Mouse (Mus musculus) heart, postnatal 36 days (tissue): ENCODE measurements around the gene Il6st. TPM values are rescaled to one million over a fixed set of nuclear protein-coding genes. Genes with fewer than 3 reads are reported as not detected.

Experiments
- DNase-seq, 2 experiments: peaks; one replicate each; pipeline ENCODE4 v3.0.0; 2021 to 2022
- intact Hi-C: fragments of 180-260 bp; cut with DNase I; formaldehyde crosslinking; loops from one replicate; pipeline ENCODE4 v1.15.1; 2025
- total RNA-seq, 2 experiments: library from RNA; stranded (reverse); gene quantifications; 2 replicates each; pipeline ENCODE4 v1.2.3; 2021

Il6st gene
- total RNA-seq, 2 experiments from 2014 or later, result 203 to 252 TPM

DNA sequence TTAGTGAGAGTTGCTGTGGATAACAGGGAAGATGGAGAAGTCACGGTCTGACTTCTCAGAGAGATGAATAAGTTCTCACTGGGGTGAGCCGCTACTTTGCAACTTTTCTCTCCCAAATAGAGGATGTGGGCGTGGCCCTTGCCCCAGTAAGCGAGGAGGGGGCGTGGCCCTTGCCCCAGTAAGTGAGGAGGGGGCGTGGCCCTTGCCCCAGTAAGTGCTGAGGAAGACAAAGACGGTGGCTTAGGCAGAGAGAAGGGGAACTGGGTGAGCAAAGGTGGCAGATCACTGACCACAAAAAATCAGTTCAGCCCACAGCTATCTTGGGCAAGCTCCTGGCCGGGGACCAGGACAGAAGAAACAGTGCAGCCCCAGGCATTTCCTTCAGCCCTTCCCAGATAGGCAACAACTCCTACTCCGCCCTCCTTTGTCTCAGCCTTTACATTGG is 23.9 kb upstream of the Il6st start:
- intact Hi-C loops, result loop anchor here (2.0 kb wide), 1 partner anchor 25 kb away; the partner anchor contains the start of gene Il6st
- peak; percentile 57 to 65 for DNase-seq

GRCm38 (mm10) chr13:112440668-112441067 is 23.2 kb upstream of the Il6st start:
- intact Hi-C loops, result loop anchor here (2.0 kb wide), 1 partner anchor 24 kb away; the partner anchor contains the start of gene Il6st
- no peak for DNase-seq

DNA sequence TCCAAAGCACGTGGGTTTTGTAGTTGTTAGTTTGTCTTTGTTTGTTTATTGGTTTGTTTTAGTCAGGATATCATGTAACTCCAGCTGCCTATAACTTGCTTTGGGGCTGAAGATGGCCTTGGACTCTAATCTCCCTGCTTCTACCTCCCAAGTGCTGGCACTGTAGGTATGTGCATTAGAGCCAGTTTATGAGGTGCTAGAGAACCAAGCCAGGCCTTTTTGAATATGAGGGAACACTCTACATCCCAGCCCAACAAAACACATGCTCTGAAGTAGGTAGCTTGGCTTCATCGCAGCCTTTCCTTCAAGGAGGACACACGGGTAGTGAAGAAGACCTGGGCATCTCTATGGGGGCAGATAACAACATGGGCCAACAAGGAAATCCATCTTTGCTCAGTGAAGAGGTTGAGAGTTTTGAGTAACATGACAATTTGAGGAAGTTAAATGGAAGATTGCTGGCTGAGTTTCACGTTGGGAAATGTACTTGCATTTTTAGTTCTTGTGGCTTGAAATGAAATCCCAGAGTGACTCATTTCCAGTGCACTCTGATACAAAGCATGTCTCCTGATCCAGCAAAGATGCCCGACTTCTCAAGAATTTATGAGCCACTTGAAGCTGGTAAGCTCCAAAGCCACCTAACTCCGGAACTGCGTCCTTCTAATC is 20.9 kb upstream of the Il6st start:
- intact Hi-C loops, result no loop called here
- DNase-seq, result no peak

DNA sequence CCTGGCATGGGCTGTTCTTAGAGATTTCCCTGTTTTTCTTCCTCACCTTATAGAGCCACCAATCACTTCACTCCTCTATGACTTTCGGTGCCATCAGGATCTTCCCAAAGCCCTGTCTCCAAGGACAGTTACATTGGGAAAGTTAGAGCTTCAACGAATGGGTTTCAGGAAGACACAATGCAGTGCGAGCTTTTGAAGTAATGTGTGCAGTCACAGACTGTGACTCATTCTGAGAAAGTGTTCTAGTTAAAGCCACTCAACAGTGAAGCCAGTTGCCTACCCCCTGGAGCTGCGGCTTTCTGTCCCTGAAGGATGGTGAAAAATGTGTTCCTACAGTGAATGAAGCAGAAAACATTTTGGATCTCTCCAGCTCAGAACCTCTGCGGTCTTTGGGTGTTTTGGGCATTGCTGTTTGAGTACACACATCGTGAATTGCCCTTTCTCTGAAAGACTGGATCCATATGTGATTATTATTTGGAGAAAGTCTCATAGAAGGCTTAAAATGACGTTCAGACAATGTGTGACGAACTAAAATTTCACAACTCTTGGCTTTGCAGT is 16.7 kb upstream of the Il6st start:
- intact Hi-C loops, result no loop called here
- DNase-seq, result no peak

DNA sequence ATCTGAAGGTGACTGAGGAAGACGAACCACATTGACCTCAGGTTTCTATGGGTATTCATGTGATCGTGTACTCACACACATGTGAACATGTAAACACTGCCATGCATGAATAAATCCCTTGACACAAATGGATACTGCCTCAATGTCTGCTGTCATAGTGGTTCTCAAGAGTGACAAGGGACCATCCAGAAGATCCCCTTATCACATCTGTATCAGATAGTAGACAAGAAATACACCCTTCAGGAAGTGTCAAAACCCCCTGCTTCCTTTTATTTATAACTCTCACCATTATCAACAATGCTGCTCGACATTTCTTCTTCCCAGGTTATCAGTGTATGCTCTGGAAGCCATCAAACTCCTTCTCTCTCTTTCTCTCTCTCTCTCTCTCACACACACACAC is 13.7 kb upstream of the Il6st start:
- intact Hi-C loops, result no loop called here
- DNase-seq, result no peak

- no peak for DNase-seq
- intact Hi-C loops, result no loop called here
Observed at GRCm38 (mm10) chr13:112457366-112457765, 6.5 kb upstream of the Il6st start.

GRCm38 (mm10) chr13:112458016-112458415 is 5.9 kb upstream of the Il6st start:
- DNase-seq, result no peak
- intact Hi-C loops, result no loop called here

DNA sequence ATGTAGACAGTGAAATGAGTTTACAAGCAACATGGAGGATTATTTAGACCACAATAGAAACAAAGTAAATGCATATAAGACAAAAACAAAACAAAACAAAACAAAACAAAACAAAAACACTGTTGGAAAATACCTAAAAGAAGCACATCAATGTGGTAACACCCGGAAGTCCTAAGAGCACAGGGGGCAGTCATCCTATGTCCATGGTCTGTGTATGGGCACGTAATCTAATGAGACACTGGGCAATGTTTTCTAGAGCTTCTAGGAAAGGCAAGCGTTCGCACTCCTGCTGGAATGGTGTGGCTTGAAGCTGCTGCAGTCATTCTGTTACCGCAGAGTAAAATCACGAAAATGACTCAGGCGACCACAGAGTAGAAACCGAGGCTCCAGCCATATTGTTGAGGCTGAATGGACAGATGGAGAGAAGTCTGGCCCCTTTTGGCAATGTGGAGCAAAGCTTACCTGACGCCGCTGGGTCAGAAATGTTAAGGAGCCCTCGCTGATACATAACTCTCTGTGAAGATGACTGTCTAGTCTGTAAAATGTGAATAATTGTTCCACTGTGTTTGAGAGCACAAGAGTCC is 5.3 kb upstream of the Il6st start:
- intact Hi-C loops, result no loop called here
- DNase-seq, result no peak

DNA sequence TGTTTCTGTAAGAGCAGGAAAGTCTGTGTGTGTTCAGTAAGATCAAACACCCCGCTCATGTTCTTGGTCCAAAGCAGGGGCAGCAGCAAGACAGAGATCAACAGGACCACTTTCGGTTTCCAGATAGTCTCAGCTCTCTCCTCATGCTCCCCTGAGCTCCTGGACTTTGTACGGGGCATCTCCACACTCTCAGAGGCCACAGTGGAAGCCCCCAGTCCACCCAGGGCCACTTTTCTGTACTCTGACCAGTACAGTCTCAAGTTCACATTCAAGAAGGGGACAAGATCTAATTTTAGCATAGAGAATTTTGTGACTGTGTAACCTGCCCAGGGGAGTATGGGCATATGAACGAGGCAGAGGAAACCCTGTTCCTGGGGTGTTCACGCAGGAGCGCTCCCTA is 3.9 kb upstream of the Il6st start:
- DNase-seq, result no peak
- intact Hi-C loops, result loop anchor here (5.0 kb wide), 1 partner anchor 33 kb away; no protein-coding TSS in a partner anchor

GRCm38 (mm10) chr13:112462411-112462987 is 1.4 kb upstream of the Il6st start:
- intact Hi-C loops, result loop anchor here (2.0 to 5.0 kb wide), 2 partner anchors 35 to 48 kb away; no protein-coding TSS in a partner anchor
- no peak for DNase-seq

DNA sequence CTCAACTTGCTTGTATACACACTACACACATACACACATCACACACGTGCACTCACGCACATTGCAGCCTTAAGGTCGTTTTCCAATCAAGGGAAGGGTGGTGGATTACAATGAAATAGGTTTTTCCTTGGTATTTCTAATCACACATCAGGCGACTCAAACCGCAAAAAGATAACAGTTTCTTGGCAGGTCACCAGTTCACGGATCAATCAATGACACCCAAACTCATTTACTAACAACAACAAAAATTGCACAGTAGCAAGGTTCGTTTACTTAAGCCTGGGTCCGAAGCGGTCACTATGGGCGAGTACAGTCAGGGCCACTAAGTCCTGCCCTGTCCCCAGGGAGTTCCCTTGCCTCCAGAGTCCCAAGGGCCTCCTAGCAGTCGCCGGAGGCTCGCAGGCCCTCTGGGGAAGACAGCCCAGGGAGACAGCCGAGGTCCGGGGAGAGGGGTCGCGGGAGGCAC is 500 bp upstream of the Il6st start:
- intact Hi-C loops, result loop anchor here (2.0 to 5.0 kb wide), 2 partner anchors 36 to 49 kb away; no protein-coding TSS in a partner anchor
- DNase-seq, result no peak

GRCm38 (mm10) chr13:112464626-112465287 is 887 bp downstream of the Il6st start:
- intact Hi-C loops, result loop anchor here (2.0 to 5.0 kb wide), 2 partner anchors 24 to 37 kb away; no protein-coding TSS in a partner anchor
- peak; percentile 17 to 46 for DNase-seq

- DNase-seq, result no peak
- intact Hi-C loops, result loop anchor here (2.0 kb wide), 1 partner anchor 25 kb away; no protein-coding TSS in a partner anchor
Observed at GRCm38 (mm10) chr13:112465585-112465984, 1.7 kb downstream of the Il6st start.

DNA sequence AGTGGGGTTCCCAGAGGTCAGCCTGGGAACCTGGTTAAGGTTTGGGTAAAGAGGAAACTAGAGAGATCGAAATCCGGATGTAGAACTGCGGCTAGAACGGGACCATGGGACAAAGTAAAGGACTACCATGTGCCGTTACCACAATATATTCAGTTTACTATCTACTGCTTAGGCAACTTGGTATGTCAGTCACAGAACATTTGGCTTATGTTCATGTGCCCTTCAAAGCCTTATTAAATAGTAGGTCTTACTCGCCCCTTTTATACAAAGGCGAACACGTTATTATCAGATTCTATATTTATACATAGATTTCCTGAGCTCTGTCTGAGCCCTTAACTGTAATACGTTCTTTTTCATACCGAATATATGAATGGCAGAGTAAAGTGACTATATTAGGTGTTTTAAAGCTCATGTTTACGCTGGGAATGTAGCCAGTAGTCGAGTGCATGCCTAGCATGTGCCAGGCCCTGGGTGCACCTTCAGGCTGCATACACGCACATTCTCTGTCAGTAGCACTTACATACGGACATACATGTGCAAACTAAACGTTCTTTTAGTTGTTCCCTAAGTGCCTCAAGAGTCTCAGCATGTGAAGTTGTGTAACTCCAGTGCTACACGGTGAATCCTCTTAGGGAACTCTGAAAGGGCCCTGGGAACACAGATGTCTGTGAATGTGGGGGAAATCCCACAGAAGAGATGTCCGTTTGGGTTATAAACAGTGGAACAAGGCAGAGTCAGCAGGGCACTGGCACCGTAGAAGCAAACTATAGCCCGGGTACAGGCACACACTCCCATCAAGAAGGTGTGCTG is 2.5 kb downstream of the Il6st start:
- intact Hi-C loops, result no loop called here
- no peak for DNase-seq

GRCm38 (mm10) chr13:112466946-112467255 is 3.0 kb downstream of the Il6st start:
- intact Hi-C loops, result no loop called here

DNA sequence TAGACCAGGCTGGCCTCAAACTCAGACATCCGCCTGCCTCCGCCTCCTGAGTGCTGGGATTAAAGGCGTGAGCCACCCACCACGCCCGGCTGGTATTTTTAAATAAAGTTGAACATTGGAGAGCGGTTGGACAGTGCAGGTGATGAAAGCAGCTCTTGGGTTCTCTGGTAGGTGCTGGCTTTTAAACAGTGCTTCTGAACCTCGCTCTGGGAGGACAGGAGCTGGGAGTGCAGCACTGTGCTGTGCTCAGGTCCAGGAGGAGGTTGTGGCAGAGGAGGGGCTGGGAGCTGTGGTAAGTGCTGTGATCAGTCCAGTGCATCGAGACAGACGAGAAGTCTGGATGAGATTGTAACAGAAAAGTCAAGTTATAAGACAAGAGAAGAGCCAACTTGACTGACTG is 3.5 kb downstream of the Il6st start:
- no peak for DNase-seq
- intact Hi-C loops, result no loop called here

More at GRCm38 (mm10) chr13:112466946-112467255, 3.0 kb downstream of the Il6st start:
- no peak for DNase-seq

GRCm38 (mm10) chr13:112469491-112469890 is 5.6 kb downstream of the Il6st start:
- DNase-seq, result no peak
- intact Hi-C loops, result no loop called here

GRCm38 (mm10) chr13:112471201-112471600 is 7.3 kb downstream of the Il6st start:
- intact Hi-C loops, result no loop called here
- DNase-seq, result no peak

- intact Hi-C loops, result no loop called here
- DNase-seq, result no peak
Observed at GRCm38 (mm10) chr13:112472401-112473023, 8.6 kb downstream of the Il6st start.
